11 mouse cellular contexts compared by ENCODE assay signal in genomic region chr8:88299907-88300603, GRCm38 (mm10). TPM values are rescaled to one million over a fixed set of nuclear protein-coding genes. Genes with fewer than 3 reads are reported as not detected.
DNase-seq lines count a peak whose midpoint lies in the region; ATAC-seq and TF ChIP-seq lines count a peak whose summit lies in the region.
"Had no signal": no experiment of that assay in that cellular context is flagged by ENCODE, and none has a peak within 500 bp of the region (broad histone marks: within the 10 kb centered on the region; RNA-seq: fewer than 3 reads in every experiment).

No protein-coding gene starts in this region.

- H3K27ac ChIP-seq in kidney, embryonic 15.5 days = no peak overlapping the region
- H3K27ac ChIP-seq in bone marrow, adult 2 months (ENCODE audit: control insufficient read depth, insufficient read depth, low read depth, low read length, poor library complexity) = peak overlapping the region; percentile 68
- peak overlapping the region; percentile 28 for H3K27ac ChIP-seq in heart, embryonic 16.5 days (ENCODE audit: low read length)
- H3K27ac ChIP-seq: midbrain, embryonic 12.5 days had no signal

- WGBS in kidney, embryonic 15.5 days = 69% methylated on average over 10 of the region's 10 CpGs
- 9% methylated on average over 10 of the region's 10 CpGs for WGBS in bone marrow, adult 2 months
- 69% methylated on average over 10 of the region's 10 CpGs for WGBS in heart, embryonic 16.5 days

- peak; percentile 62; the same call in 1 of the 2 replicates for ATAC-seq in kidney, embryonic 15.5 days (replicated peaks; ENCODE audit: low FRiP score)
- no peak for ATAC-seq in heart, embryonic 16.5 days (replicated peaks; ENCODE audit: extremely low read depth, insufficient read depth, low FRiP score)
- peak; percentile 28; the same call in 1 of the 2 replicates for ATAC-seq in megakaryocyte-erythroid progenitor cell, adult 5-6 weeks (replicated peaks; ENCODE audit: low FRiP score, low TSS enrichment, poor library complexity, severe bottlenecking)

- no peak for DNase-seq in kidney, postnatal 14 days
- DNase-seq in right cerebral cortex, adult 2 months (ENCODE audit: low spot score in 2 of 2) = no peak
- DNase-seq in embryo, embryonic 10.5 days (ENCODE audit: low spot score) = no peak
- DNase-seq in layer of hippocampus, adult 9-10 months (ENCODE audit: low spot score) = no peak
- DNase-seq: cerebellum, adult 18-20 months; kidney, postnatal 10 days had no signal

- H3K4me1 ChIP-seq in kidney, embryonic 15.5 days = peaks cover 16% of the 10 kb centered on the region
- H3K4me1 ChIP-seq in bone marrow, adult 2 months (ENCODE audit: control insufficient read depth, insufficient read depth, low read length) = peaks cover 14% of the 10 kb centered on the region
- peaks cover 11% of the 10 kb centered on the region; the same call in 1 of the 2 replicates for H3K4me1 ChIP-seq in heart, embryonic 16.5 days (ENCODE audit: control insufficient read depth, insufficient read depth, low read length)

- H3K27me3 ChIP-seq in kidney, embryonic 15.5 days = no peaks in the 10 kb centered on the region
- no peaks in the 10 kb centered on the region for H3K27me3 ChIP-seq in heart, embryonic 16.5 days (ENCODE audit: control insufficient read depth, insufficient read depth, low read length)
- H3K27me3 ChIP-seq: midbrain, embryonic 12.5 days had no signal

- no peak for TF ChIP-seq CTCF in bone marrow, adult 2 months (IDR thresholded peaks at IDR 0.05; ENCODE audit: control insufficient read depth, insufficient read depth, low read length)

- no peak overlapping the region for H3K4me2 ChIP-seq in kidney, embryonic 15.5 days
- H3K4me2 ChIP-seq in heart, embryonic 16.5 days (ENCODE audit: low read depth, low read length) = no peak overlapping the region
- H3K4me2 ChIP-seq: midbrain, embryonic 12.5 days had no signal

- H3K36me3 ChIP-seq in kidney, embryonic 15.5 days = no peaks in the 10 kb centered on the region
- H3K36me3 ChIP-seq in heart, embryonic 16.5 days (ENCODE audit: control insufficient read depth, insufficient read depth) = no peaks in the 10 kb centered on the region
- H3K36me3 ChIP-seq: midbrain, embryonic 12.5 days had no signal

- no peaks in the 10 kb centered on the region for H3K9me3 ChIP-seq in kidney, embryonic 15.5 days (replicated peaks)
- no peaks in the 10 kb centered on the region for H3K9me3 ChIP-seq in heart, embryonic 16.5 days (replicated peaks; ENCODE audit: control insufficient read depth, low read length)
- H3K9me3 ChIP-seq: midbrain, embryonic 12.5 days had no signal

- no peak overlapping the region for H3K4me3 ChIP-seq in kidney, embryonic 15.5 days (replicated peaks)
- no peak overlapping the region for H3K4me3 ChIP-seq in bone marrow, adult 2 months (replicated peaks; ENCODE audit: control insufficient read depth, low read depth, low read length)
- H3K4me3 ChIP-seq in heart, embryonic 16.5 days (ENCODE audit: low read length) = no peak overlapping the region
- H3K4me3 ChIP-seq: midbrain, embryonic 12.5 days had no signal

- H3K9ac ChIP-seq in kidney, embryonic 15.5 days = no peak overlapping the region
- no peak overlapping the region for H3K9ac ChIP-seq in heart, embryonic 16.5 days (ENCODE audit: low read length)
- H3K9ac ChIP-seq: midbrain, embryonic 12.5 days had no signal

- TF ChIP-seq POLR2A in bone marrow, adult 2 months (IDR thresholded peaks at IDR 0.05; ENCODE audit: borderline replicate concordance, control insufficient read depth, low read depth, low read length) = 0 out of 2 replicates have a peak, but pooled peaks have one; percentile 10

RNA-seq across cellular contexts. Expression of gene Adcy7, which starts 27.9 kb away (rescaled TPM):
- polyA plus RNA-seq in kidney, embryonic 15.5 days (2015; fragmentation: Nextera tagmentation; extraction: Ambion mirVana) = 2.9 and 3.1 TPM in 2 replicates
- polyA plus RNA-seq in bone marrow, adult 2 months (2011; ENCODE audit: insufficient read depth, insufficient read length, low replicate concordance, missing spikeins) = 18.7 and 66.8 TPM in 2 replicates
- 5.0 and 5.9 TPM in 2 replicates for polyA plus RNA-seq in heart, embryonic 16.5 days (2015; fragmentation: Nextera tagmentation; extraction: Ambion mirVana)
- total RNA-seq in megakaryocyte-erythroid progenitor cell, adult 5-6 weeks (2014; fragmentation: Nextera tagmentation) = 60.4 and 66.1 TPM in 2 replicates
- 48.0 and 48.9 TPM in 2 replicates for total RNA-seq in megakaryocyte-erythroid progenitor cell, adult 5-6 weeks (2017)
